Mouse (Mus musculus) central nervous system, embryonic 18 days (tissue): Measurements from ENCODE around the gene Zfp334. TPM values are rescaled to one million over a fixed set of nuclear protein-coding genes. Genes with fewer than 3 reads are reported as not detected.

Experiments
- polyA plus RNA-seq: library from polyadenylated mRNA; depleted of rRNA; stranded (reverse); fragments of >200 nt; gene quantifications from 2 replicates; pipeline ENCODE4 v1.2.3, GENCODE M21; 2012; rRNA removed

Zfp334 gene
- polyA plus RNA-seq, result 12.4 and 12.9 TPM in 2 replicates

DNA sequence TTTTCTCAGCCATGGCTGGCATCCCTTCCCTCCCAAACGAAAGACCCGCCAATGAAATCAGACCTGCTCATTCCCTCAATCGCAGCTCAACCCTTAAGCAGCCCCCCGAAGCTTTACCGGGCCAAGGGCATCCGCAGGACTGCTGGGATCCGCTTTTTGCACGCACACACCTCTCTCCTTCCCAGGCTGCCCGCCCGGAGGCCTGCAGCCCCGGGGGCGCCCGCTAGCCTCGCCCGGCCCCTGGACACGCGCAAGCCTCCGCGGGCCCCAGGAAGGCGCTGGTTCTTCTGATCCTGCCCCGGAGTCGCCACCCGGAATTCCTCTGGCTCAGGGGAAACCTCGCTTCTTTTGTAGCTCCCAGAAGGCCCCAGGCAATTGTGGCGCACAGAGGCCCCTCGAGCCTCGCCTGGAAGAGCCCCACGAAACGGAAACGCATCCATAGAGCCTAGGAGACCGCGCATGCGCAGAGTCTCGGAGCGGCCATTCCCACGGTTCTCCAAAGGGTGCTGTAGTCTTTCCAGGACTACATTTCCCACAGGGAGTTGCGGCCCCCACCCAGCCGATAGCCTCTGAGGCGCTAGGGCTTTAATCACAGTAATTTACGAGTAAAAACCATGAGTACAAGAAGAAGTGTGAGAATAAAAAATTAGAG is at the start of gene Zfp334:
Gene Zfp334 (minus strand): TSS at position 416 of the 652 bp plus-strand sequence.

DNA sequence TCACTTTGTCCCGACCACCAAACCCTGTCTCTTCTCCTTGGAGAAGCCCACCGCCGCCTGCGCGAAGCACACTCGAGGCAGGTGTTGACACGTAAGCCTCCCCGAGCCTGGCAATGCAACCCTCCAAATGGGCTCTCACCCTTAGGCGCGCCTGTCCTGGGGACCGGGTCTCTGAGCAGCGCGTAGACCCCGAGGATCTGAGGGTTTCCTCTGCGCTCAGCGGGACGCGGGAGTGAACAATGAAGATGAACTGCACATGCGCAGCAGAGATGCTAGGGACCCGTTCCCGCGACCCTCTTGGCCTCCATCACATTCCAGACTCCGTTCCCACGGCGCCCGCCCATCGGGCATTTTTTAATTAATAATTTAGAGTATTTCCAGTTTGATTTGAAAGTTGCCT is 19.6 kb downstream of the Zfp334 start, which contains the start of gene Zfp663:
Gene Zfp663 (minus strand): TSS at position 234 of the 400 bp plus-strand sequence.

DNA sequence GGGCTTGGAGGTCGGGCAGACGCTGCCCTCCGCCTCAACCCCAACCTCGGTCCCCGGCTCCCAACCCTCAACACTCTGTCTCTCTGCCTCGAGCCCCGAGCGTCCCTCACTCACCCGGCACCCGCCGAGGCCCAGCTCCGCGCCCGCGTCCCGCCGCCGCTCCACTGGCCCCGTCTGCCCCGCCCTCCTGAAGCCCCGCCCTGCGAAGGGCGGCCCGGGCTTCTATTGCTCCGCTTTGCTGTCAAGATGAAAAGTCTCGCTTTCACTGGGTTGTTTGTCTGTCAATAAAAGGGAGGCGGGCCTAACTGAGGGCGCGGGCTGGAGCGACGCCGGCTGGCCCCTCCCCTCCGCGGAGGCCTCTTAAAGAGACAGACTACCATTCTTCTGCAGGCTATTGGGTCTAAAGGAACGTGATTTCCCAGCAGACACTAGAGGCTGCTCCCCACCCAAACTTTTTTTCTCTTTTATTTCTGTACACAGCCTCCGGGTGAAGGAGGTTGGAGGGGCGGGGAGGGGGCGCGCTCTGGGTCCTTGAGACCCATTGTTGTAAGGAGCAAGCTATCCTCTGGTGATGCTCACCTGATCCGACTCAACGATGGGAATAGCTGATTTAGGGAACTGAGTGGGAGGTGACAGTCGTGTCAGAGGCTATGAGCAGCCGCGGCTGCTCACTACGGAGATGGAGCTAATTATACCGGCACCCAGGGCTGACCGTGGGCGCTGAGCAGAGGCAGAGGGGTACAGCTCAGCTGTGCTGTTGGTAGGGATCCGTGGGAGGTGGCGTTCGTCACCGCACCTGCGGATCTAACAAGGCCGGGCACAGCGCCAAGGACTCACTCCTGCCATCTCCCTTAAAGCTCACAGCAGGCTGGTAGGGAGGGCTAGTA is 61.5 kb downstream of the Zfp334 start, which contains the start of gene Elmo2:
Gene Elmo2 (minus strand): TSS at position 176 of the 887 bp plus-strand sequence.

Other genes with a start within 250 kb of the Zfp334 start
- 11.9 and 12.2 TPM in 2 replicates for gene Cdh22, start 153.4 kb downstream of the Zfp334 start, polyA plus RNA-seq
- 54.2 and 56.0 TPM in 2 replicates for gene Slc35c2, start 100.4 kb downstream of the Zfp334 start, polyA plus RNA-seq
- gene Elmo2, start 61.8 kb downstream of the Zfp334 start, polyA plus RNA-seq, result 106 and 108 TPM in 2 replicates
- gene Zfp663, start 19.5 kb downstream of the Zfp334 start, polyA plus RNA-seq, result 4.9 and 5.1 TPM in 2 replicates
- 0.03 and 0.20 TPM in 2 replicates for gene Ocstamp, start 12.1 kb upstream of the Zfp334 start, polyA plus RNA-seq
- 5.4 and 6.9 TPM in 2 replicates for gene Slc13a3, start 85.0 kb upstream of the Zfp334 start, polyA plus RNA-seq
- 35.6 and 38.5 TPM in 2 replicates for gene Trp53rka, start 105.1 kb upstream of the Zfp334 start, polyA plus RNA-seq
- 1.5 and 1.7 TPM in 2 replicates for gene Slc2a10, start 115.5 kb upstream of the Zfp334 start, polyA plus RNA-seq
- gene Eya2, start 206.8 kb upstream of the Zfp334 start, polyA plus RNA-seq, result 7.8 and 10.0 TPM in 2 replicates